Mouse (Mus musculus): Measurements from ENCODE around the gene Rbm34.

Rbm34 gene

GRCm38 (mm10) chr8:126961516-126961915 is 9.4 kb downstream of the Rbm34 start:
- DNase-seq (ENCODE audit: extremely low spot score, low spot score): no peak

GRCm38 (mm10) chr8:126951900-126952636 is 18.8 kb downstream of the Rbm34 start:
- no peak for DNase-seq (ENCODE audit: extremely low spot score, low spot score)

DNA sequence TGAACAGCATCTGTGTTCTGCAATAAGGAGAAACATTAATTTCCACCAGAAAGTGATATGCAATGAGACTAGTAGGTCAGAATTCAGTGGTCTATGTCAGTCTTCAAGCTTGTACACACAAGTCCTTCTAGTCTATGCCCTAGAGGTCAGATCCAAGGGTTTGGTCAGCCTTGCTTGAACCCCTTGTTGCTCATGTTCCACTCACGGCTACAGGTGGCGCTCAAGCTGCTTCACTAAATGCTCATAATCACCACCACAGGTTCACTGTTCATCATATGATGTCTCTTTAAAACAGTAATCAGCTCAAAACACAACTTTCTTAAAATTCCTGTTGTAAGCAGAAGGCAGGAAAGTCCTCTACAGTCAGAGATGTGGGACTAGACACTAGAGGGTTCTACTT is 21.3 kb downstream of the Rbm34 start:
- no peak for DNase-seq (ENCODE audit: extremely low spot score, low spot score)

DNA sequence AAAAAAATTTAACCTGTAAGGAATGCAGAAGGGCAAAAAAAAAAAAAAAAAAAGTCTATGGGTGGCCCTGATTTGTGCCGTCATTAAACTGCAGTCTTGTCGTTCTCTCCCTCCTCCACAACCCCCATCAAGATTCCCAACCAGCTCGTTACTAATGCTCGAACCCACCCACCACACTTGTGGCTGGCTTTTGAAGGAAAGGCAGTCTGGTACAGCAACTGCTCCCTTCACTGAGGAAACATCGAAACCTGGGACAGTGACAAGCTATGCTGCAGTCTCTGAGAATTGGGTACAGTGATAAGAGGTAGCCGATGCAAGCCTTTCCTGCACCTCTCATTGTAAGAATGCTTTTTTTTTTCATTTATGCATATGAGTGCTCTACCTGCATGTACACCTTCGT is 24.4 kb downstream of the Rbm34 start:
- no peak for DNase-seq (ENCODE audit: extremely low spot score, low spot score)

DNA sequence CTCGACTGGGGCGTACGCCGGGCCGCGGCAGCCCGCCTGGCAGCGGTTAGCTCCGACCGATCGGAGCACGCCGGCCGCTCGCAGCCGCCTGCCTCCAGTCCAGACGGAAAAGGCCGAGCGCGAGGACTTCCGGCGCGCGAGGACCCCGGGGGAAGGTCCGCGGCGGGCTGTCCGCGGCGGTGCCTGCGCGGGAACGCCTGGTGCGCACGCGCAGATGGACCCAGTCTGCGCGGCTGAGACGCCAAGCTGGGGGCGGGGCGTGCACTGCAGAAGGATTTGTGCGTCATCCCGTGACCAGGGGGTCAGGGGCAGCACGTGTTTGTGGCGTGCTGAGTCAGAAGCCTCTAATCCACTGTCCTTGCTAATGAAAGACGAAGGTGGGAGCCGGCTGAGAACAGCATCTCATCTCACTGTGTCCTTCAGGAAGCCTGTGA is 25.1 kb downstream of the Rbm34 start, which contains the start of gene Tomm20:
Gene Tomm20, minus strand, starts transcription at position 115 of the 434 bp plus-strand sequence.
- DNase-seq (ENCODE audit: extremely low spot score, low spot score): peak; percentile 98

GRCm38 (mm10) chr8:126944781-126945691 is 25.8 kb downstream of the Rbm34 start:
- peak; percentile 67 for DNase-seq (ENCODE audit: extremely low spot score, low spot score)

- no peak for DNase-seq (ENCODE audit: extremely low spot score, low spot score)
Observed at GRCm38 (mm10) chr8:126943565-126943964, 27.3 kb downstream of the Rbm34 start.

GRCm38 (mm10) chr8:126937337-126937736 is 33.5 kb downstream of the Rbm34 start:
- no peak for DNase-seq (ENCODE audit: extremely low spot score, low spot score)

DNA sequence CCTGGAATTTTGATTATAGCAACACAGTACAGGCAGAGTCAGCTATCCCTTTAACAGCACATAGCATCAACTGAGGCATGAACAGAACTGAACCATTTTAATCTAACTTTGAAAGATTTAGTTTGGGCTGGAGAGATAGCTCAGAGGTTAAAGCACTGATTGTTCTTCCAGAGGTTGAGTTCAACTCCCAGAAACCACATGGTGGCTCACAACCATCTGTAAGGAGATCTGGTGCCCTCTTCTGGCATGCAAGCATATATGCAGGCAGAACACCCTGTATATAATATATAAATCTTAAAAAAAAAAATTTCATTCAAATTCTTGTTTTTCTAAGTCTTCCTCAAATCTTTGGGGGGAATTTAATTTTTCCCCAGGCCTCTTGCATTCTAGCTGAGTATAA is 34.9 kb downstream of the Rbm34 start:
- no peak for DNase-seq (ENCODE audit: extremely low spot score, low spot score)

DNA sequence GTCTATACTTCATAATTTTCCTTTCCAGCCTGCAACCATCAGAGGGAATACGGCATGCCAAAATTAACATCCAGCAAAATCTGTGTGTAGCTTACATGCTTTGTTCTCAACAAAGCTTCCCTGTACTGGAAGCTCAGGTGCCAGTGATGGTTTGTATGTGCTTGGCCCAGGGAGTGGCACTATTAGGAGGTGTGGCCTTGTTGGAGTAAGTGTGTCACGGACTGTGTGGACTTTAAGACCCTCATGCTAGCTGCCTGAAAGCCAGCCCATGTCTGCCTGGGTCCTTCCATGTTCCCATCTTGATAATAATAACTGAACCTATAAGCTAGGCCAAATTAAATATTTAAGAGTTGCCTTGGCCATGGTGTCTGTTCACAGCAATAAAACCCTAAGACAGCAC is 35.5 kb downstream of the Rbm34 start:
- no peak for DNase-seq (ENCODE audit: extremely low spot score, low spot score)

- DNase-seq (ENCODE audit: extremely low spot score, low spot score): no peak
Observed at GRCm38 (mm10) chr8:126932656-126933055, 38.2 kb downstream of the Rbm34 start.

- no peak for DNase-seq (ENCODE audit: extremely low spot score, low spot score)
Observed at GRCm38 (mm10) chr8:126932249-126932648, 38.6 kb downstream of the Rbm34 start.

- DNase-seq (ENCODE audit: extremely low spot score, low spot score): no peak
Observed at GRCm38 (mm10) chr8:126931720-126932119, 39.2 kb downstream of the Rbm34 start.

DNA sequence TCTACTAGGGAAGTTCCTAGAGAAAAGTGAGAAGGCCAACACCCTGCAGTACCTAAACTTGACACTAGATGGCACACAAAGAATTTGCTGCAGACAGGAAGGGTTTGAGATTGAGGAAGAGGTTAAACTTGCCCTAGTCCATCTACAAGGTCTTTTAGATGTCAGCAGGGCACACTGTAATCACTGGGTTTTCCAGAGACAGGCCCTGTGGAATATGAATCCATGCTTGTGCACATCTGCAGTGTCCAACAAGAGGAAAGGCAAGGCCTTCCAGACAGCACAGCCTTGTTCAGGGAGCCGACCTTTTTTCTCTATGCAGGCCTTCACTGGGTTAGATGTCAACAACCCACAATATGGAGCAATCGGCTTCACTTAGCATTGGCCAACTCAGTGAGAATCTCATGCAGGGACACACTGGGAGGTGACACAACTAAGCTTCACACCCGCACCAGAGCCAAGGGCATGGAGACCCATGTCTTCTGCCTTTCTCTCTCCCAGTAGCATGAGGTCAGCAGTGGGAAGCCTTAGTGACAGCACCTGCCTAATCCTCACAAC is 41.2 kb downstream of the Rbm34 start:
- peak; percentile 58 for DNase-seq (ENCODE audit: extremely low spot score, low spot score)

- no peak for DNase-seq (ENCODE audit: extremely low spot score, low spot score)
Observed at GRCm38 (mm10) chr8:126928755-126929505, 41.9 kb downstream of the Rbm34 start.

DNA sequence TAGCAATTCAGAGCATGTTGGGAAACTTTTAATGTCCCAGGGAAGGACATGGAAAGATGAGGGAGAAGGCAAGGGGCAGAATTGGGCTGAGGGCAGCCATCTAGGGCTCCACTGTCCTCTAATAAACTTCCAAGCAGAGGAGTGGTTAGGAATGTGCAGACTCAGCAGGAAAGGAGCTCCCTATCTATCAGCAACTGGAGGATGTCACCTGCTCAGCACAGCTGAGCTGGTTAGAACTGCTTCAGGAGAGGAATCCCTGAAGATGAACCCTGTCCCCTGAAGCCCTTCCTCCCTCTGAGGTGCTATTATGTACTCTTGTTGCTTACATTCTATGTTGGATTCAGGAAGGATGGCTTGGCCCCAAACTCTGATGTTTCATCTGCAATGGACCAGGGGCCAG is 42.8 kb downstream of the Rbm34 start:
- no peak for DNase-seq (ENCODE audit: extremely low spot score, low spot score)

DNA sequence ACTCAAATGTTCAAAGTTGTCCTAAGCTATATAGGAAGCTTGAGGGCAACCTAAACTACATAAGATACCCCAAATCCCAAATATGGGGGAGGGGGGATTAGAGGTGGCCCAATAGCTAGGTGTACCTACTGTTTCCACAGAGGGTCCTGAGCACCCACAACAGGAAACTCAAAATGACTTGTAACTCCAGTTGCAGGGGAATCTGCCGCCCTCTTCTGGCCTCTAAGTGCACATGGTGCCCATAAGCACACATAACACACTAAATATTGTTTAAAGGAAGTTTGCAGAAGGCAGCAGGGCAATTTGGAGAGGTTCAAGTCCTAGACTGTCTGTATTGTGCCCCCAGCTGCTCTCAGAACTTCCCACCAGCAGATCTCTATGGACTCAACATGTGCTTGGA is 43.8 kb downstream of the Rbm34 start:
- DNase-seq (ENCODE audit: extremely low spot score, low spot score): no peak

- no peak for DNase-seq (ENCODE audit: extremely low spot score, low spot score)
Observed at GRCm38 (mm10) chr8:126922981-126923380, 47.9 kb downstream of the Rbm34 start.

DNA sequence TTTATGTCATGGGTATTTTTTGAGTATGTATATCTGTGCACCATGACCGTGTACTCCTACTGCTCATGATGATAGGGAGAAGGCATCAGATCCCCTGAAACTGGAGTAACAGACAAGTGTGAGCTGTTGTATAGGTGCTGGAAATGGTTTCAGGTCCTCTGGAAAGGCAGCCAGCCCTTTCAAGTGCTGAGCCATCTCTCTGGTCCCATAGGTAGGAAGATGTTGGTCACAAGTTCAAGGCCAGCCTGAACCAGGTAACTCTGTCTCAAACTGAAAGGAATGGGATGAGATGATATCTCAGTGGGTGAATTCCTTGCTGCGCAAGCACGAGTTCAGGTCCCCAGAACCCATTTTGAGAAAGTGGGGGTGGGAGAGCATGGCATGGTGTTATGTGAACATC is 49.4 kb downstream of the Rbm34 start:
- DNase-seq (ENCODE audit: extremely low spot score, low spot score): no peak

DNA sequence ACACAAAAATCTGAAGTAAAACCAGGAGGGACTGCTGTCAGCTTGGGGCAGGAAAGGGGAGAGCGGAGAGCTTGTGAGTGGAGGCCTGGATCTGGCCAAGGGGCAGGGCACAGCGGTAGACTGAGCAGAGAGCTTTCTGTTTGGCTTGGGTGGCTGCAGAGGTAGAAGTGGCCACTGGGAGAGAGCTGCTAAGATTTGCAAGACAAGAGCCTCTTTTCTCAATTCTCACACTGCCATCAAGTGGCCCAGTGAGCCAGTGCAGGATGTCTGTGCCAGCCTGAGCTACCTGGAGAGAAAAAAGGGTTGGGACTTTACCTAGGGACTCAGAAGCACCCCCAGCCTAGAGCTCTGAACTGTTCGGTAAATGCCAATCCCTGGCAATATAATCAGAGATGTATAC is 50.0 kb downstream of the Rbm34 start:
- DNase-seq (ENCODE audit: extremely low spot score, low spot score): peak; percentile 63

DNA sequence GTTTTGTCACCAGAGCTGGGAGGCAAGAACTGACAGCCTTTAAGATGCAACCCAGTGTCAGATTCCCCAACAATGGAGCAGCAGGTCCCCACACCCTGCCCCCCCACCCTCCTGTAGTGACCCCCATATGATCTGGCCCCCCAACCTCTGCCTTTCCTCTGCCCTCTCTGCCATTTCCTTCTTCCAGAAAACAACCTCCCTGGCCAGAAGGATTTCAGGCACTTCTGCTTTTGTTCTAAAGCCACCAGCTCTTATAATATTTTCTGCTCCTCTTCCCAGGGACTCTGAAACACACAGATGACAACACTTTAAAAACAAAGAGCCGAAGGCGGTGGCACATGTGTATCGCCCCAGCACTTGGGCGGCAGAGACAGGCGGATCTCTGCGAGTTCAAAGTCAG is 50.5 kb downstream of the Rbm34 start:
- no peak for DNase-seq (ENCODE audit: extremely low spot score, low spot score)
